Mouse (Mus musculus): Measurements from ENCODE around the gene Vps26c. TPM values are rescaled to one million over a fixed set of nuclear protein-coding genes. Genes with fewer than 3 reads are reported as not detected.

Vps26c gene
- 53.3 and 55.6 TPM in 2 replicates for polyA plus RNA-seq (2016; fragmentation: Nextera tagmentation; extraction: Ambion mirVana)

DNA sequence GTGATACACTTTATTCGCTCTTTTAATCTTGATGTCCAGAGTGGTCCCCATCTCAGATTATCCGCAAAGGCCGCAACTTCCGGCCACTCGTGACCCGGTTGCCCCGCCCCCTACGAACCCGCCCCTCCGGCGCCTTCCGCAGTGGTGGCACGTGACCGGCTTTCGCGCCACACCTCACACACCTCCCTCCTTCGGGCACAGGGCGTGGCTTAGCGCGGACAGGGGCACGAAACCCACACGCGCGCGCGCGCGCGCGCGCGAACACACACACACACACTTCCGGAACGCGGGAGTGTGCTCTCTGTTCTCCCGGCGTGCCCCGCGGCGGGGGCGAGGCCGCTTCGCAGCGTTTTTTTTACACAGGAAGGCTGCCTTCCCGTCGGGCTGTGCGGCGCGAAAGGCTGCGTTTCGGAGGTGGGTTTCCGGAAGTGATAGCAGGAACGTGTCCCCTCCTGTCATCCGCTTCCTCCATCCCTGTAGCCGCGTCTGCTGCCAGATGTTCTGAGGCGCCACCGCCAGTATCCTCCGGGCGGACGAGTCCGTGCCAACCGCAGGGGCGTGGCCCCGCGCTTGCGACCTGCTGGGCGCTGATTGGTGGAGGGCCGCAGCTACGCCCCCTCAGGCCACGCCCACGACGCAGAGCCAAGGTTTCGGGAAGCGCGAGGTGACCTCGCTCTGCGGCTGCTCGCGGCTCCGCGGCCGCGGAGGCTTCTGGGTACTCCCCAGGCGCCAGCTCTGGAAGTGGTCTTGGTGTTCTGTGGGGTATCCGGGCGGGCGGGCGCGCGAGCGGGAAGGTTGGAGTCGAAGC, at the start of gene Vps26c:
Gene Vps26c (minus strand): TSS at position 487 of the 808 bp plus-strand sequence.
- Histone ChIP-seq H3K4me2 (peak within 1 kb of the TSS; percentile 74), H3K4me1 (peaks cover 24% of the 10 kb centered on the region), H3K36me3 (replicated peaks) (no peaks in the 10 kb centered on the region), H3K9me3 (no peaks in the 10 kb centered on the region), H3K27me3 (no peaks in the 10 kb centered on the region), H3K4me3 (replicated peaks) (peak within 1 kb of the TSS; percentile 90), H3K27ac (peak within 1 kb of the TSS; percentile 96), H3K9ac (peak within 1 kb of the TSS; percentile 82)
- peak; percentile 94 for ATAC-seq (ENCODE audit: low FRiP score)
- under 1% methylated on average over 93 of the region's 93 CpGs for WGBS

DNA sequence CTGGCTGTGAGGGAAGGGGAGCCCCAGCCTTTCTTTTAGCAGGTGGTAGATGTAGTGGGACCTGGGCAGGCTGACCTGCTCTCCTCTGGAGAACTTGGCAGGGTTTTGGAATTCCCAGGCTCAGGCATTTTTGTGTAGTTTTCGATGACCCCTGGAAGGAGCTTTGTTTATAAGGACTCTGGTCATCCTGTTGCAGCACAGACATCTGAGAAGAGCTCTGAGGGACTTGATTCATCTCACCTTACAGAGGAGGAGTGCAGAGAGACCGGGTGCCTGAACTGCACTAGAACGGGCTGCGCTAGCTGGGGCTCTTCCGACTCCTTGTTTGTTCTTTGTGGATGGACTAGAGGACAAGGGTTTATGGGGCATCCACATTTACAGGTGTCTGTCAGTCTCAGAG, 49.1 kb upstream of the Vps26c start:
- Histone ChIP-seq H3K36me3 (replicated peaks) (no peaks in the 10 kb centered on the region), H3K27me3 (no peaks in the 10 kb centered on the region), H3K4me2 (no peak overlapping the region), H3K9me3 (no peaks in the 10 kb centered on the region), H3K27ac (no peak overlapping the region), H3K4me1 (peaks cover 58% of the 10 kb centered on the region), H3K4me3 (replicated peaks) (no peak overlapping the region), H3K9ac (no peak overlapping the region)
- 83% methylated on average over 5 of the region's 5 CpGs for WGBS
- no peak for ATAC-seq (ENCODE audit: low FRiP score)

- Histone ChIP-seq H3K4me2 (no peak overlapping the region), H3K27ac (no peak overlapping the region)
- ATAC-seq (ENCODE audit: low FRiP score), result no peak
Measured at GRCm38 (mm10) chr16:94574718-94575094, 48.1 kb upstream of the Vps26c start.

GRCm38 (mm10) chr16:94574025-94574717, 47.5 kb upstream of the Vps26c start:
- ATAC-seq (ENCODE audit: low FRiP score), result no peak
- Histone ChIP-seq H3K27ac (no peak overlapping the region), H3K4me2 (no peak overlapping the region), H3K36me3 (replicated peaks) (no peaks in the 10 kb centered on the region), H3K27me3 (no peaks in the 10 kb centered on the region), H3K9ac (no peak overlapping the region), H3K4me3 (replicated peaks) (no peak overlapping the region), H3K9me3 (no peaks in the 10 kb centered on the region), H3K4me1 (peaks cover 54% of the 10 kb centered on the region)
- WGBS, result 92% methylated on average over 3 of the region's 3 CpGs

More at GRCm38 (mm10) chr16:94574718-94575094, 48.1 kb upstream of the Vps26c start:
- Histone ChIP-seq H3K9me3 (no peaks in the 10 kb centered on the region), H3K27me3 (no peaks in the 10 kb centered on the region), H3K4me1 (peaks cover 56% of the 10 kb centered on the region), H3K9ac (no peak overlapping the region), H3K36me3 (replicated peaks) (no peaks in the 10 kb centered on the region), H3K4me3 (replicated peaks) (no peak overlapping the region)

DNA sequence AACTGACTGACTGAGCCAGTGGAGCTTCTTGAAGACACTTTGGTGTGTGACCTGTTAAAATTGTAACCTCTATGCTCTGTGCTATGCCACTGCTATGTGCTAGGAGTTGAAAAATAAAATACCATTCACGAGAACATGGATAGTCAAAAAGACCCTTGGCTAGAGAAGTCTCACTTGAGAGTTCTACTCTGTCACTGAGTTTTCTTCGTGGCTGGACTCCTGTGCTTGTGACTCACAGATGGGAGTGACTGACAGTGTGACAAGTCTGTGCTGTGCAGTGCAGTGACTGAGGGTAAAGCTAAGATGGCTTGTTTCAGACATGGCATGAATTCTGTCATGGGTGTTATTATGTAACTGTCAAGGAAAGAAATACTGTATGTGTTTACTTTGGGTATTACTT, 45.8 kb upstream of the Vps26c start:
- Histone ChIP-seq H3K27ac (no peak overlapping the region), H3K27me3 (no peaks in the 10 kb centered on the region), H3K36me3 (replicated peaks) (no peaks in the 10 kb centered on the region), H3K9ac (no peak overlapping the region), H3K4me3 (replicated peaks) (0 out of 2 replicates have a peak overlapping the region, but pooled peaks have one; percentile 10), H3K4me1 (peaks cover 44% of the 10 kb centered on the region), H3K9me3 (no peaks in the 10 kb centered on the region), H3K4me2 (peak overlapping the region; percentile 44)
- WGBS, result 75% methylated on average over 2 of the region's 2 CpGs
- ATAC-seq (ENCODE audit: low FRiP score), result no peak

- peak overlapping the region; percentile 100 for H3K27ac ChIP-seq
- no peaks in the 10 kb centered on the region for H3K36me3 ChIP-seq (replicated peaks)
- no peaks in the 10 kb centered on the region for H3K27me3 ChIP-seq
- H3K4me2 ChIP-seq, result peak overlapping the region; percentile 76
- peaks cover 39% of the 10 kb centered on the region for H3K4me1 ChIP-seq
- H3K9ac ChIP-seq, result peak overlapping the region; percentile 100
- WGBS, result 30% methylated on average over 10 of the region's 10 CpGs
- H3K4me3 ChIP-seq (replicated peaks), result peak overlapping the region; percentile 99
- no peak for ATAC-seq (ENCODE audit: low FRiP score)
- no peaks in the 10 kb centered on the region for H3K9me3 ChIP-seq
Measured at GRCm38 (mm10) chr16:94571111-94571993, 44.7 kb upstream of the Vps26c start.

- Histone ChIP-seq H3K4me3 (replicated peaks) (peak overlapping the region; percentile 99), H3K9me3 (no peaks in the 10 kb centered on the region), H3K4me2 (peak overlapping the region; percentile 76), H3K36me3 (replicated peaks) (no peaks in the 10 kb centered on the region), H3K27me3 (no peaks in the 10 kb centered on the region), H3K27ac (peak overlapping the region; percentile 100), H3K9ac (peak overlapping the region; percentile 100), H3K4me1 (peaks cover 32% of the 10 kb centered on the region)
- 0% methylated on average over 32 of the region's 88 CpGs for WGBS
- peak; percentile 6 for ATAC-seq (ENCODE audit: low FRiP score)
Measured at GRCm38 (mm10) chr16:94570361-94571041, 43.9 kb upstream of the Vps26c start.

DNA sequence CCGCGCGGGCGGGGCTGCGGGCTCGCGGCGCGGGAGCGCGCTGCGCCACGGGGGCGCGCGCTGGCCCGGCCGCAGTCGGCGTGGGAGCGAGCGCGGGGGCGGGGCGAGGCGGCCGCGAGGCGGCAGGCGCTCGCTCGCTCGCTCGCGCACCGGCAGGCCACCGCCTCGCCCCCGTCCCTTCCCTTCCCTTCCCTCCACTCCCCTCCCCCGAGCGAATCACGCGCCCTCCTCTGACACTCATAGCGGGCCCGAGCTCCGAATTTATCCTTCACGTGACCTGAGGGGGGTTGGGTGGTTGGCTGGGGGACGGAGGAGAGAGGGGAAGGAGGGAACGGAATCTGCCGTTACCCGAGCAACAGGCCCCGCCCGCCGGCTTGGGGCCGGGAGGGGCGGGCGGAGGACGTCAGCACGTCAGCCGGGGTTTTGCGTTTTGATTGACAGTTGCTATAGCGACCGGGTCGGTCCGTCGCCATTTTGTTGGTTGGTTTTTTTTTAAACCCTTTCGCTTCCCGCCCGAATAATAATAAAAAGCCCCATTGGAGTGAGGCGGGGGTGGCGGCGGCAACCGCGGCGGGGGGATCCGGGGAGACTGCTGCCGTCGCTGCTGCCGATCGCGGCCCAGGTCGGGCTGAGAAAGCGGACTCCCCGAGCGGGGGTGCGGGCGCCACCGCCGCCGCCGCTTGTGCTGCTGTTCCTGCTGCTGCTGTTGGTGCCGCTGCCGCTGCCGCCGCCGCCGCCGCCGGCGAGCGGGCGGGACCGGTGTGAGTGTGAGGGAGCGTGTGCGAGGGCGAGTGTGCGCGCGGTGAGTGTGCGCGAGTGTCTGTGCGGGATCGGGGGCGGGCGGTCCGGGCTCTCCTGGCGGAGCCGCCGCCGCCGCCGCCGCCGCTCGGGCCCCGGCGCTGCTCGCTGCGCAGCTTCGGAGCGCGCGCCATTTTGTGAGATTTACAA, 42.9 kb upstream of the Vps26c start, which contains the start of gene Dyrk1a:
Gene Dyrk1a (plus strand): TSS at position 782 of the 948 bp plus-strand sequence.
- H3K4me3 ChIP-seq (replicated peaks), result peak within 1 kb of the TSS; percentile 99
- peak within 1 kb of the TSS; percentile 100 for H3K9ac ChIP-seq
- WGBS, result under 1% methylated on average over 55 of the region's 133 CpGs
- peak within 1 kb of the TSS; percentile 76 for H3K4me2 ChIP-seq
- H3K27me3 ChIP-seq, result no peaks in the 10 kb centered on the region
- ATAC-seq (ENCODE audit: low FRiP score), result peak; percentile 94
- peak within 1 kb of the TSS; percentile 100 for H3K27ac ChIP-seq
- H3K36me3 ChIP-seq (replicated peaks), result no peaks in the 10 kb centered on the region
- peaks cover 26% of the 10 kb centered on the region for H3K4me1 ChIP-seq
- no peaks in the 10 kb centered on the region for H3K9me3 ChIP-seq

DNA sequence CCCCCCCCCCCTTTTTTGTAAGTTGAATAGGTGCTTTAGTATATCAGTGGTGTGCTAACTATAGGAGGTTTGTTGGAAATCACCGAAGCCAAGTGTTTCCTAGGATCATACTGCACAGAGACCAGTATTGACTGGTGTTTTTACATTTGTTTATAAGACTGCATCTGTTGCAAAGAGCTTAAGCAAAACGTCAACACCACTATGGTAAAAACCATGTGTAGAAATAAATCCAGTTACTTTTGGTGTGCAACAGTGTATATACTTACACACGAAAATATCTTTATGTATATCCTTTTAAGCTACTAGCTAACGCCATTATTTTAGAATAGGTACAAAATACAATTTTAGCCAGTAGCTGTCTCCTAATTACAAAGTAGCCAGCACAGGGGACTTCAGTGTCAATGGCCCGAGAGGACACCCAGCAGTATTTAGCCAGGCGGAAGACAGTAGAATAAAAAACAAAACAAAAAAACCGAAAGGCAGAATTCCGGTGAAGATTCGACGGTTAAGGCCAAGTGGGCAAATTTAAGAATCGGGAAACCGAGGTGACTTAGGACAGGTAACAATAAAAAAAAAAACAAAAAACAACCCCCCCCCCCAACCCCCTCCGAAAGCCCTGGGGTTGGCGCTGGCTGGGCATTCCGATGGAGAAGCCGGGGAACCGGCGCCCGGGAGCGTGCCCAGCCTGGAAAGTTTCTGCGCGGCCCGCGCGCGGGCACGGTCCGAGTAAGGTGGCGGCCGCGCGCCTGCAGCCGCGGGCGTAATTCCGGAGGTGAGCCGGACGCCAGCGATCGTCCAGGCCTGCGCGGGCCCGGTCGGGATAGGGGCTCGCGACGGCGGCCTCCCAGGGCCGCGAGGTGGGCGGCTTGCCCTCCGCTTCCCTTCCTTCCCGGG, 42.0 kb upstream of the Vps26c start:
- peaks cover 20% of the 10 kb centered on the region for H3K4me1 ChIP-seq
- ATAC-seq (ENCODE audit: low FRiP score), result peak; percentile 71
- peak overlapping the region; percentile 100 for H3K27ac ChIP-seq
- H3K4me3 ChIP-seq (replicated peaks), result peak overlapping the region; percentile 99
- H3K9ac ChIP-seq, result peak overlapping the region; percentile 62
- 2% methylated on average over 42 of the region's 53 CpGs for WGBS
- no peaks in the 10 kb centered on the region for H3K27me3 ChIP-seq
- no peaks in the 10 kb centered on the region for H3K36me3 ChIP-seq (replicated peaks)
- H3K4me2 ChIP-seq, result peak overlapping the region; percentile 56
- no peaks in the 10 kb centered on the region for H3K9me3 ChIP-seq

DNA sequence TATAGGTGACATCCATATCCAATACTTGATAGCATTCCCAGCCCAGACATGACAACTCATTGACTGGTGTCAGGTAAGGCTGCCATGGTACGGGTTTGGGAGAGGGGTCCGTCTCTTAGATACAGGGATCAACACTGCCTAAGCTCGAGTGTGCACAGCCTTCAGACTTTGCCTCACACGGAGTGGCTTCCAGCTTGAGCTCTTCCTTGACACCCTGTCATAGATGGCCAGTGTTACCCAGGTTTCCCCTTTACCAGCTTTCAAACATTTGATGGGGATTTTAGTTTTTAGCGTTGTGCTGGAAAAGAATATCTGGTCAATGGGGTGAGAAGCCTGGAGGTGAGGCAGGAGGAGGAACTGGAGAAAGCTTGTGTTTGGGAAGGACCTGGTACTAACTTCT, 41.1 kb upstream of the Vps26c start:
- H3K27ac ChIP-seq, result no peak overlapping the region
- no peak for ATAC-seq (ENCODE audit: low FRiP score)
- H3K27me3 ChIP-seq, result no peaks in the 10 kb centered on the region
- H3K9me3 ChIP-seq, result no peaks in the 10 kb centered on the region
- no peak overlapping the region; the same call in 1 of the 2 replicates for H3K4me2 ChIP-seq
- H3K36me3 ChIP-seq (replicated peaks), result no peaks in the 10 kb centered on the region
- 68% methylated on average over 5 of the region's 5 CpGs for WGBS
- peaks cover 14% of the 10 kb centered on the region for H3K4me1 ChIP-seq
- no peak overlapping the region for H3K4me3 ChIP-seq (replicated peaks)
- no peak overlapping the region for H3K9ac ChIP-seq

Data from forebrain, embryonic 12.5 days (tissue).